Mouse (Mus musculus): ENCODE measurements around the gene Nup98. TPM values are rescaled to one million over a fixed set of nuclear protein-coding genes. Genes with fewer than 3 reads are reported as not detected.

Gene Nup98
- polyA plus RNA-seq, 2 experiments, result 8.8 to 16.3 TPM

GRCm38 (mm10) chr7:102192356-102192755, 17.6 kb downstream of the Nup98 start:
- no peak overlapping the region for H3K9ac ChIP-seq (replicated peaks)
- no peaks in the 10 kb centered on the region for H3K9me3 ChIP-seq (ENCODE audit: control insufficient read depth, low read length)
- H3K4me1 ChIP-seq (replicated peaks; ENCODE audit: control insufficient read depth in 2 of 2, insufficient read depth in 2 of 2, low read length in 1 of 2), result no peaks in the 10 kb centered on the region
- WGBS (ENCODE audit: insufficient replicate concordance), result 91% methylated on average over 1 of the region's 1 CpGs
- H3K4me3 ChIP-seq (ENCODE audit: insufficient read depth in 1 of 2, low read depth in 2 of 2, low read length in 2 of 2), result no peak overlapping the region
- H3K27me3 ChIP-seq (ENCODE audit: control insufficient read depth, insufficient read depth, low read length), result no peaks in the 10 kb centered on the region
- TF ChIP-seq CTCF (IDR thresholded peaks at IDR 0.05; ENCODE audit: low read depth) (no peak), EP300 (IDR thresholded peaks at IDR 0.05; ENCODE audit: low read depth) (no peak)
- ATAC-seq (ENCODE audit: insufficient read depth) (no peak), DNase-seq (ENCODE audit: low read depth in 3 of 3, low spot score in 3 of 3) (no peak)
- H3K4me2 ChIP-seq (ENCODE audit: low read depth), result no peak overlapping the region
- no peak overlapping the region for H3K27ac ChIP-seq
- H3K36me3 ChIP-seq (replicated peaks; ENCODE audit: control insufficient read depth, insufficient read depth, low read depth), result peaks cover 47% of the 10 kb centered on the region

- DNase-seq (ENCODE audit: low read depth in 3 of 3, low spot score in 3 of 3) (no peak), ATAC-seq (ENCODE audit: insufficient read depth) (no peak)
- Histone ChIP-seq H3K9ac (replicated peaks) (no peak overlapping the region), H3K4me3 (ENCODE audit: insufficient read depth in 1 of 2, low read depth in 2 of 2, low read length in 2 of 2) (no peak overlapping the region), H3K27ac (no peak overlapping the region), H3K4me2 (ENCODE audit: low read depth) (no peak overlapping the region), H3K27me3 (ENCODE audit: control insufficient read depth, insufficient read depth, low read length) (no peaks in the 10 kb centered on the region), H3K9me3 (ENCODE audit: control insufficient read depth, low read length) (no peaks in the 10 kb centered on the region), H3K36me3 (replicated peaks; ENCODE audit: control insufficient read depth, insufficient read depth, low read depth) (peaks cover 68% of the 10 kb centered on the region), H3K4me1 (replicated peaks; ENCODE audit: control insufficient read depth in 2 of 2, insufficient read depth in 2 of 2, low read length in 1 of 2) (no peaks in the 10 kb centered on the region)
- no peak for TF ChIP-seq EP300 (IDR thresholded peaks at IDR 0.05; ENCODE audit: low read depth)
- TF ChIP-seq CTCF (IDR thresholded peaks at IDR 0.05; ENCODE audit: low read depth), result no peak
- WGBS (ENCODE audit: insufficient replicate concordance), result 73% methylated on average over 3 of the region's 3 CpGs
Measured at GRCm38 (mm10) chr7:102183849-102184248, 26.1 kb downstream of the Nup98 start.

GRCm38 (mm10) chr7:102170300-102170699, 39.7 kb downstream of the Nup98 start:
- no peak overlapping the region for H3K9ac ChIP-seq (replicated peaks)
- DNase-seq (ENCODE audit: low read depth in 3 of 3, low spot score in 3 of 3), result peak in 1 of 3 experiments; percentile 14
- TF ChIP-seq EP300 (IDR thresholded peaks at IDR 0.05; ENCODE audit: low read depth), result no peak
- TF ChIP-seq CTCF (IDR thresholded peaks at IDR 0.05; ENCODE audit: low read depth), result peak; percentile 50; the same call in 1 of the 2 replicates
- H3K4me1 ChIP-seq (replicated peaks; ENCODE audit: control insufficient read depth in 2 of 2, insufficient read depth in 2 of 2, low read length in 1 of 2), result no peaks in the 10 kb centered on the region
- H3K27me3 ChIP-seq (ENCODE audit: control insufficient read depth, insufficient read depth, low read length), result no peaks in the 10 kb centered on the region
- no peak overlapping the region for H3K27ac ChIP-seq
- no peaks in the 10 kb centered on the region for H3K9me3 ChIP-seq (ENCODE audit: control insufficient read depth, low read length)
- H3K36me3 ChIP-seq (replicated peaks; ENCODE audit: control insufficient read depth, insufficient read depth, low read depth), result peaks cover 12% of the 10 kb centered on the region
- no peak overlapping the region for H3K4me3 ChIP-seq (ENCODE audit: insufficient read depth in 1 of 2, low read depth in 2 of 2, low read length in 2 of 2)
- no peak overlapping the region for H3K4me2 ChIP-seq (ENCODE audit: low read depth)
- no peak for ATAC-seq (ENCODE audit: insufficient read depth)

- ATAC-seq (ENCODE audit: insufficient read depth) (no peak), DNase-seq (ENCODE audit: low read depth in 3 of 3, low spot score in 3 of 3) (no peak)
- H3K4me1 ChIP-seq (replicated peaks; ENCODE audit: control insufficient read depth in 2 of 2, insufficient read depth in 2 of 2, low read length in 1 of 2), result no peaks in the 10 kb centered on the region
- H3K4me3 ChIP-seq (ENCODE audit: insufficient read depth in 1 of 2, low read depth in 2 of 2, low read length in 2 of 2), result no peak overlapping the region
- no peak overlapping the region for H3K4me2 ChIP-seq (ENCODE audit: low read depth)
- H3K27me3 ChIP-seq (ENCODE audit: control insufficient read depth, insufficient read depth, low read length), result no peaks in the 10 kb centered on the region
- 83% methylated on average over 5 of the region's 5 CpGs for WGBS (ENCODE audit: insufficient replicate concordance)
- no peaks in the 10 kb centered on the region for H3K9me3 ChIP-seq (ENCODE audit: control insufficient read depth, low read length)
- no peak overlapping the region for H3K27ac ChIP-seq
- peaks cover 45% of the 10 kb centered on the region for H3K36me3 ChIP-seq (replicated peaks; ENCODE audit: control insufficient read depth, insufficient read depth, low read depth)
- TF ChIP-seq EP300 (IDR thresholded peaks at IDR 0.05; ENCODE audit: low read depth) (no peak), CTCF (IDR thresholded peaks at IDR 0.05; ENCODE audit: low read depth) (no peak)
- no peak overlapping the region for H3K9ac ChIP-seq (replicated peaks)
Measured at GRCm38 (mm10) chr7:102153691-102154090, 56.3 kb downstream of the Nup98 start.

- TF ChIP-seq CTCF (IDR thresholded peaks at IDR 0.05; ENCODE audit: low read depth) (no peak), EP300 (IDR thresholded peaks at IDR 0.05; ENCODE audit: low read depth) (no peak)
Measured at GRCm38 (mm10) chr7:102137898-102138297, 72.1 kb downstream of the Nup98 start.

More at GRCm38 (mm10) chr7:102137898-102138297, 72.1 kb downstream of the Nup98 start:
- Histone ChIP-seq H3K27ac (no peak overlapping the region), H3K27me3 (ENCODE audit: control insufficient read depth, insufficient read depth, low read length) (no peaks in the 10 kb centered on the region), H3K9me3 (ENCODE audit: control insufficient read depth, low read length) (no peaks in the 10 kb centered on the region), H3K4me2 (ENCODE audit: low read depth) (no peak overlapping the region), H3K9ac (replicated peaks) (no peak overlapping the region), H3K4me1 (replicated peaks; ENCODE audit: control insufficient read depth in 2 of 2, insufficient read depth in 2 of 2, low read length in 1 of 2) (no peaks in the 10 kb centered on the region), H3K4me3 (ENCODE audit: insufficient read depth in 1 of 2, low read depth in 2 of 2, low read length in 2 of 2) (no peak overlapping the region), H3K36me3 (replicated peaks; ENCODE audit: control insufficient read depth, insufficient read depth, low read depth) (peaks cover 56% of the 10 kb centered on the region)
- 92% methylated on average over 5 of the region's 5 CpGs for WGBS (ENCODE audit: insufficient replicate concordance)
- DNase-seq (ENCODE audit: low read depth in 3 of 3, low spot score in 3 of 3) (no peak), ATAC-seq (ENCODE audit: insufficient read depth) (no peak)

Data from liver, embryonic 14.5 days (tissue).